Mouse (Mus musculus): Measurements from ENCODE around the gene Lrfn1. TPM values are rescaled to one million over a fixed set of nuclear protein-coding genes. Genes with fewer than 3 reads are reported as not detected.

The Lrfn1 gene
- polyA plus RNA-seq, 1 experiment from 2014 or later, result 9.2 TPM

DNA sequence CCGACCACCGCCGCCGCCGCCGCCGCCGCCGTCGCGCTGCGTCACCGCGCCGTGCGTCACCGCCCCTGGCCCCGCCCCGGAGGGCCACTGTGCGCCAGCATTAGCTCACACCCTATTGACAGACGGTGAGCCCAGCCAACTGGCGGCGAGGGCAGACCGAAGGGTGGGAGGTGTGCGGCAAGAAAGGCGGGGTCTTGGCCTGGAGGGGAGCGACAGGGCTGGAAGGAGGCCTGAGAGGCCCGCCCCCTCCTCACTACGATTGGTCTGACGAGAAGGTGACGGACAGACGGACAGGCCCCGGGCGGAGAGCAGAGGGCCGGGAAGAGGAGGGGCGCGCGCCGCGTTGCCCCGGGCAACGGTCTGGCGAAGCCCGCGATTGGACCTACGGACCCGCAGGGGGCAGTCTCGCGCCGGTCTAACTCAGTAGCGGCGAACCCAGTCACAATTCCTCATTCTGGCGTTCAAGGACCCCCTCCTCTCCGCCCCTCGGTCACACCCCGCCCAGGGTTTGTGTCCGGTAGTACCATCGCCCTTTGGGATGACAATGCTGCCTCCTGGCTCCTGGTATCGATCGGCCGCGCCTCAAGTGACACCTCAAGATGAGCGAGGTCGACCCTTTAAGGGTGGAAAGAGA is 15.4 kb upstream of the Lrfn1 start:
- H3K36me3 ChIP-seq, result 0 out of 2 replicates have a peak, but pooled peaks cover 7% of the 10 kb centered on the region
- under 1% methylated on average over 49 of the region's 64 CpGs for WGBS
- ATAC-seq (ENCODE audit: low FRiP score, low read depth), result peak; percentile 99
- H3K4me1 ChIP-seq, result peaks cover 32% of the 10 kb centered on the region
- H3K27me3 ChIP-seq, result no peaks in the 10 kb centered on the region
- H3K9ac ChIP-seq (replicated peaks), result peak overlapping the region; percentile 97
- no peaks in the 10 kb centered on the region for H3K9me3 ChIP-seq
- H3K27ac ChIP-seq (replicated peaks), result peak overlapping the region; percentile 64
- peak overlapping the region; percentile 88 for H3K4me3 ChIP-seq
- H3K4me2 ChIP-seq (replicated peaks), result peak overlapping the region; percentile 62

DNA sequence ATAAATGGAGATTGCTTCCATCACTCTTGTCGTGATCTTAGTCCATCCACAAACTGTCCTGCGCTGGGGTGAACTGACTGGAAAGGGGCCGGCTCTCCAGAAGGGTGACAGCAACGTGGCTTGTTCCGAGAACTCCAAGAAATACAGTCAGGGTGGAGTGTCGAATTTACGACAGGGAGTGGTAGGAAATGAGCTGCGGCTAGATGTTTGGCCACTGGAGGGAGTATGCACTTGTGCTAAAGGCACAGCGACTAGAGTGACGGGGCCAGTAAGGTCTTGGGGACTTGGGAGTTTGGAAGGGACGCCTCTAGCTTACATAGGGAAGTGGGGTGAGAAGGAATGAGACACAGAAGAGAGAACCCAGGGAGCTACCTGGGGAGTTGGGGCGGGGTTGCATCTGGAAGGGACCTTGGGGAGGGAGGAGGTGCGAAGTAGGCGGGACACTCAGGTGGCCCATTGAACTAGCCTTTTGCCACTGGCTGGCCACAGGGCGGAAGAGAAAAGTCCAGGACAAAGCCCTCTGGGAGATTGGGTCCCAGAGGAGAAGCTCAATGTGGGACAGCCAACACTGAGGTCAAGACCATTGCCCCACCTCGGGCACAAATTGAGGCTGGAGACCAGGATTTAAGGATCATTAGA is 14.7 kb upstream of the Lrfn1 start, which contains the start of gene Gmfg:
Gmfg (plus strand) TSS at position 516 of the 639 bp plus-strand sequence.
- peak within 1 kb of the TSS; percentile 55 for H3K9ac ChIP-seq (replicated peaks)
- 0 out of 2 replicates have a peak, but pooled peaks cover 7% of the 10 kb centered on the region for H3K36me3 ChIP-seq
- H3K27ac ChIP-seq (replicated peaks), result peak within 1 kb of the TSS; percentile 64
- no peak; the same call in none of the 2 replicates for ATAC-seq (ENCODE audit: low FRiP score, low read depth)
- H3K4me2 ChIP-seq (replicated peaks), result peak within 1 kb of the TSS; percentile 62
- H3K27me3 ChIP-seq, result no peaks in the 10 kb centered on the region
- peak within 1 kb of the TSS; percentile 88 for H3K4me3 ChIP-seq
- peaks cover 32% of the 10 kb centered on the region for H3K4me1 ChIP-seq
- no peaks in the 10 kb centered on the region for H3K9me3 ChIP-seq
- 2% methylated on average over 16 of the region's 16 CpGs for WGBS

DNA sequence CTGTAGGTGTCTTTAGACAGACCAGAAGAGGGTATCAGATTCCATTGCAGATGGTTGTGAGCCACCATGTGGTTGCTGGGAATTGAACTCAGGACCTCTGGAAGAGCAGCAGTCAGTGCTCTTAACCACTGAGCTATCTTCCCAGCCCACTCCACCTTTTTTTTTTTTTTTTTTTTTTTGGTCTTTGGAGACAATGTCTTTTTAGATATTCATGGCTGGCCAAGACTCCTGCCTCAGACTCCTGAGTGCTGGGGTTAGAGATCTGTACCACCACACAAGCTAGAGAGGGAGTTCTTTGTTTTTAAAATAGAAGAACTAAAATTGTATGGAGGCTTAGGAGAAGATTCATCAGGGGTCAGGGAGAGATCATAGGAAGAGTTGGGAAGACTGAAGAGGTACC is 13.8 kb upstream of the Lrfn1 start:
- H3K36me3 ChIP-seq, result 0 out of 2 replicates have a peak, but pooled peaks cover 7% of the 10 kb centered on the region
- no peak overlapping the region for H3K27ac ChIP-seq (replicated peaks)
- no peak for ATAC-seq (ENCODE audit: low FRiP score, low read depth)
- no peak overlapping the region for H3K4me2 ChIP-seq (replicated peaks)
- no peak overlapping the region for H3K9ac ChIP-seq (replicated peaks)
- H3K4me1 ChIP-seq, result peaks cover 32% of the 10 kb centered on the region
- H3K4me3 ChIP-seq, result no peak overlapping the region
- no peaks in the 10 kb centered on the region for H3K27me3 ChIP-seq
- H3K9me3 ChIP-seq, result no peaks in the 10 kb centered on the region

- Histone ChIP-seq H3K9me3 (no peaks in the 10 kb centered on the region), H3K9ac (replicated peaks) (no peak overlapping the region), H3K36me3 (0 out of 2 replicates have a peak, but pooled peaks cover 3% of the 10 kb centered on the region), H3K4me3 (no peak overlapping the region), H3K27me3 (no peaks in the 10 kb centered on the region), H3K27ac (replicated peaks) (no peak overlapping the region), H3K4me2 (replicated peaks) (no peak overlapping the region), H3K4me1 (peaks cover 24% of the 10 kb centered on the region)
- ATAC-seq (ENCODE audit: low FRiP score, low read depth), result no peak
- 94% methylated on average over 2 of the region's 2 CpGs for WGBS
Measured at GRCm38 (mm10) chr7:28438771-28439170, 13.0 kb upstream of the Lrfn1 start.

DNA sequence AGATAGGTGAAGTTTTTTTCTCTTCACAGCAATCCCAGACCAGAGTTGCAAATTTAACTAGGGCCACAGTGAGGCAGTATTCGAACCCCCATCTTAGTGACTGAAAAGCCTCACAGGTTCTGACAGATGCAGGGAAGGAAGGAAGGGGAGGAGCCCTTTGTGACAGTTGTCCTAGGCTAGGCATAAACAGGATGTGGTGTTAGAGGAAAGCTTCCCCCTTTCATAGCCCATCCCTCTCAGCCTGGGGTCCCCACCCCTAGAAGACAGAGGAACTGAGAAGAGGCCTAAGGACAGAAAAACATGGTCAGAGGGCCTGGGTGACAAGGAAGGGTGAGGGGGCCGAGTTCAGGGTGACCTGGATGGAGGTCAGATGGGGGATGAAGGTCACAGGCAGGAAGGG is 11.0 kb upstream of the Lrfn1 start:
- 54% methylated on average over 2 of the region's 2 CpGs for WGBS
- Histone ChIP-seq H3K36me3 (no peaks in the 10 kb centered on the region), H3K27me3 (peaks cover 12% of the 10 kb centered on the region), H3K4me2 (replicated peaks) (no peak overlapping the region), H3K4me3 (no peak overlapping the region), H3K4me1 (peaks cover 7% of the 10 kb centered on the region; the same call in 1 of the 2 replicates), H3K9me3 (no peaks in the 10 kb centered on the region), H3K27ac (replicated peaks) (no peak overlapping the region), H3K9ac (replicated peaks) (no peak overlapping the region)
- ATAC-seq (ENCODE audit: low FRiP score, low read depth), result no peak

- Histone ChIP-seq H3K36me3 (no peaks in the 10 kb centered on the region), H3K9ac (replicated peaks) (no peak overlapping the region), H3K27me3 (peaks cover 15% of the 10 kb centered on the region), H3K27ac (replicated peaks) (no peak overlapping the region), H3K4me1 (peaks cover 10% of the 10 kb centered on the region), H3K4me3 (no peak overlapping the region), H3K4me2 (replicated peaks) (no peak overlapping the region), H3K9me3 (no peaks in the 10 kb centered on the region)
- WGBS, result 85% methylated on average over 14 of the region's 14 CpGs
- ATAC-seq (ENCODE audit: low FRiP score, low read depth), result no peak
Measured at GRCm38 (mm10) chr7:28441776-28442485, 9.8 kb upstream of the Lrfn1 start.

- 40% methylated on average over 4 of the region's 4 CpGs for WGBS
- no peak for ATAC-seq (ENCODE audit: low FRiP score, low read depth)
- no peaks in the 10 kb centered on the region for H3K9me3 ChIP-seq
Measured at GRCm38 (mm10) chr7:28442688-28443087, 9.1 kb upstream of the Lrfn1 start.

GRCm38 (mm10) chr7:28444344-28444974 is 7.3 kb upstream of the Lrfn1 start:
- Histone ChIP-seq H3K9ac (replicated peaks) (no peak overlapping the region), H3K27me3 (peaks cover 15% of the 10 kb centered on the region), H3K4me2 (replicated peaks) (no peak overlapping the region), H3K4me3 (no peak overlapping the region), H3K27ac (replicated peaks) (no peak overlapping the region), H3K9me3 (no peaks in the 10 kb centered on the region), H3K4me1 (peaks cover 12% of the 10 kb centered on the region), H3K36me3 (no peaks in the 10 kb centered on the region)
- ATAC-seq (ENCODE audit: low FRiP score, low read depth), result no peak
- WGBS, result 86% methylated on average over 13 of the region's 13 CpGs

More at GRCm38 (mm10) chr7:28442688-28443087, 9.1 kb upstream of the Lrfn1 start:
- Histone ChIP-seq H3K27ac (replicated peaks) (no peak overlapping the region), H3K4me3 (no peak overlapping the region), H3K4me1 (peaks cover 12% of the 10 kb centered on the region), H3K27me3 (peaks cover 15% of the 10 kb centered on the region), H3K4me2 (replicated peaks) (no peak overlapping the region), H3K9ac (replicated peaks) (no peak overlapping the region), H3K36me3 (no peaks in the 10 kb centered on the region)

GRCm38 (mm10) chr7:28446446-28446845 is 5.3 kb upstream of the Lrfn1 start:
- Histone ChIP-seq H3K4me3 (no peak overlapping the region), H3K36me3 (no peaks in the 10 kb centered on the region), H3K9ac (replicated peaks) (no peak overlapping the region), H3K27me3 (peaks cover 15% of the 10 kb centered on the region), H3K9me3 (no peaks in the 10 kb centered on the region), H3K4me1 (peaks cover 12% of the 10 kb centered on the region), H3K27ac (replicated peaks) (no peak overlapping the region), H3K4me2 (replicated peaks) (no peak overlapping the region)
- WGBS, result 13% methylated on average over 12 of the region's 12 CpGs
- ATAC-seq (ENCODE audit: low FRiP score, low read depth), result no peak

- Histone ChIP-seq H3K9ac (replicated peaks) (no peak overlapping the region), H3K9me3 (no peaks in the 10 kb centered on the region), H3K4me3 (no peak overlapping the region), H3K27me3 (peaks cover 15% of the 10 kb centered on the region), H3K4me1 (peaks cover 12% of the 10 kb centered on the region), H3K27ac (replicated peaks) (0 out of 2 replicates have a peak overlapping the region, but pooled peaks have one; percentile 0), H3K4me2 (replicated peaks) (no peak overlapping the region), H3K36me3 (no peaks in the 10 kb centered on the region)
- ATAC-seq (ENCODE audit: low FRiP score, low read depth), result no peak
- 16% methylated on average over 12 of the region's 12 CpGs for WGBS
Measured at GRCm38 (mm10) chr7:28447101-28447830, 4.5 kb upstream of the Lrfn1 start.

Measured in midbrain, embryonic 12.5 days (tissue).